Mouse (Mus musculus) neural tube, embryonic 14.5 days (tissue): ENCODE measurements at regions not wholly inside any gene's neighbourhood (a gene's known extent, or its start where the extent isn't known, plus 50 kb on each side); places are given as distances from the start of the nearest gene placed in this dataset.

Source experiments
- ATAC-seq: fragments of 200-750 bp; cut with Nextera tagmentation; 2 replicates; pipeline ENCODE4 v1.8.0; 2017; ENCODE audit warnings: low read depth, mild to moderate bottlenecking, moderate TSS enrichment, moderate library complexity
- H3K27ac ChIP-seq: fragments of 300-500 bp; sonication (generic); 2 replicates; pipeline ENCODE4 v1.5.1; 2014; ENCODE audit warnings: low read depth, mild to moderate bottlenecking, control low read depth, low read length, moderate library complexity, mixed read lengths
- H3K27me3 ChIP-seq: fragments of 300-500 bp; sonication (generic); 2 replicates; pipeline ENCODE4 v1.6.1; 2014; ENCODE audit warnings: low read length; ENCODE audit not compliant: control insufficient read depth, insufficient read depth
- H3K36me3 ChIP-seq: fragments of 300-500 bp; sonication (generic); 2 replicates; pipeline ENCODE4 v1.6.1; 2014; ENCODE audit warnings: low read length, mixed read lengths; ENCODE audit not compliant: control insufficient read depth, insufficient read depth
- H3K4me1 ChIP-seq: fragments of 300-500 bp; sonication (generic); 2 replicates; pipeline ENCODE4 v1.6.1; 2014; ENCODE audit warnings: low read length; ENCODE audit not compliant: control insufficient read depth, insufficient read depth
- H3K4me2 ChIP-seq: fragments of 300-500 bp; sonication (generic); 2 replicates; pipeline ENCODE4 v1.6.1; 2014; ENCODE audit warnings: mild to moderate bottlenecking, low read depth, low read length, control low read depth
- H3K4me3 ChIP-seq: fragments of 300-500 bp; sonication (generic); 2 replicates; pipeline ENCODE4 v1.5.1; 2014; ENCODE audit warnings: low read depth, low read length, control low read depth, mixed read lengths
- H3K9ac ChIP-seq: fragments of 300-500 bp; sonication (generic); replicated peaks from 2 replicates; pipeline ENCODE4 v1.6.1; 2014; ENCODE audit warnings: low read depth, mild to moderate bottlenecking, control low read depth, low read length, mixed read lengths
- H3K9me3 ChIP-seq: fragments of 300-500 bp; sonication (generic); 2 replicates; pipeline ENCODE4 v1.6.1; 2016; ENCODE audit warnings: low read length; ENCODE audit not compliant: control insufficient read depth
- WGBS: fragments of 180-500 bp; shearing (Covaris S2); extraction: QIAGEN DNeasy Blood & Tissue Kit; methylation state at CpG from one replicate; pipeline ENCODE4 v1.1.7; 2014; 5-methylcytosine and 5-hydroxymethylcytosine counted together

DNA sequence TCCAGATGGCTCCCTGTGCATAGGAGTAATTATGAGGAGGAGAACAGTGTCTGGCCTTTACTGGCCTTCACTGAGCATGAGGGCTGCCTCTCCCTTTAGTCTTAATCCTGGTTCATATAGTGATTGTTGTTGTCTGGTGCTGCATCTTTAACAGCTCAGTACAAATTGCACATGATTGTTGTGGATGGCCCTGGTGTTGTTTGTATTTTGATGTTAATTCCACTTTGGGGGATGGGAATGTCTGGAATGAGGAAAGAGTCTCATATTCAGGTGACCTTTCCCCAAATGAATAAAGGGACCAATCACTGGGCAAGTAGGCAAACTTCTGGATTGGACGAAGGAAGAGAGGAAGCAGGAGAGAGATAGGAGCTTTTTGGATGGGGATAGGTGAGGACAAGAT lies 246.0 kb upstream of the Pdcd1 start:
- Histone ChIP-seq H3K4me2 (no peak overlapping the region), H3K4me1 (no peaks in the 10 kb centered on the region), H3K4me3 (no peak overlapping the region), H3K9me3 (no peaks in the 10 kb centered on the region), H3K9ac (no peak overlapping the region), H3K27ac (no peak overlapping the region), H3K27me3 (no peaks in the 10 kb centered on the region), H3K36me3 (no peaks in the 10 kb centered on the region)
- no peak for ATAC-seq
- WGBS: 93% methylated on average over 1 of the region's 1 CpGs

GRCm38 (mm10) chr1:94272569-94272968 lies 220.2 kb upstream of the Pdcd1 start:
- no peak overlapping the region for H3K9ac ChIP-seq
- 68% methylated on average over 4 of the region's 4 CpGs for WGBS
- H3K36me3 ChIP-seq: no peaks in the 10 kb centered on the region
- no peak for ATAC-seq
- no peak overlapping the region for H3K4me3 ChIP-seq
- no peaks in the 10 kb centered on the region for H3K27me3 ChIP-seq
- H3K4me1 ChIP-seq: no peaks in the 10 kb centered on the region
- H3K9me3 ChIP-seq: no peaks in the 10 kb centered on the region
- no peak overlapping the region for H3K27ac ChIP-seq
- no peak overlapping the region for H3K4me2 ChIP-seq

- 76% methylated on average over 8 of the region's 8 CpGs for WGBS
- no peak for ATAC-seq
- Histone ChIP-seq H3K27me3 (no peaks in the 10 kb centered on the region), H3K4me3 (no peak overlapping the region), H3K27ac (no peak overlapping the region), H3K4me1 (no peaks in the 10 kb centered on the region), H3K4me2 (no peak overlapping the region), H3K9me3 (no peaks in the 10 kb centered on the region), H3K36me3 (no peaks in the 10 kb centered on the region), H3K9ac (no peak overlapping the region)
Measured at GRCm38 (mm10) chr1:94263313-94263712, 211.0 kb upstream of the Pdcd1 start.

- no peaks in the 10 kb centered on the region for H3K27me3 ChIP-seq
- H3K4me2 ChIP-seq: no peak overlapping the region
- no peak overlapping the region for H3K27ac ChIP-seq
- no peak for ATAC-seq
- no peak overlapping the region for H3K4me3 ChIP-seq
- WGBS: 74% methylated on average over 1 of the region's 1 CpGs
- H3K36me3 ChIP-seq: no peaks in the 10 kb centered on the region
- no peak overlapping the region for H3K9ac ChIP-seq
- no peaks in the 10 kb centered on the region for H3K4me1 ChIP-seq
- no peaks in the 10 kb centered on the region for H3K9me3 ChIP-seq
Measured at GRCm38 (mm10) chr1:94235426-94235825, 183.1 kb upstream of the Pdcd1 start.

DNA sequence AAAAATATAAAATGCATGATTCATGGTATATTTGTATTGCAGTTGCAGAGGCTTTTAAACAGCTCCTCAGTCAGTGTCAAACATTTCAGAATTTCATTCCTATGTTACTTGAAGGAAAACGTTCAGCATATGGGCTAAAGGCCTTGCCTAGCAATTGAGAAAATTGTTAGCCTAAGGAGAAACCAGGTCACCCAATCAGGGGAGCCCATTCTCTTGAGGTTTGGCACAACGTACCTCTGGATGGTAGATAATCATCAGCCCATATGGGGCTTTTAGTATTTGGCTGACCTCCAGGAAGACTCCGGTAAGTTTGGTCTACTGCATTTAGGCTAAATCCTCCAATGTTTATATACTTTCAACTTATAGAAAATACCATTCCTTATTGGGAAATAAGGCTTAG lies 168.7 kb upstream of the Pdcd1 start:
- H3K27me3 ChIP-seq: no peaks in the 10 kb centered on the region
- 55% methylated on average over 3 of the region's 3 CpGs for WGBS

DNA sequence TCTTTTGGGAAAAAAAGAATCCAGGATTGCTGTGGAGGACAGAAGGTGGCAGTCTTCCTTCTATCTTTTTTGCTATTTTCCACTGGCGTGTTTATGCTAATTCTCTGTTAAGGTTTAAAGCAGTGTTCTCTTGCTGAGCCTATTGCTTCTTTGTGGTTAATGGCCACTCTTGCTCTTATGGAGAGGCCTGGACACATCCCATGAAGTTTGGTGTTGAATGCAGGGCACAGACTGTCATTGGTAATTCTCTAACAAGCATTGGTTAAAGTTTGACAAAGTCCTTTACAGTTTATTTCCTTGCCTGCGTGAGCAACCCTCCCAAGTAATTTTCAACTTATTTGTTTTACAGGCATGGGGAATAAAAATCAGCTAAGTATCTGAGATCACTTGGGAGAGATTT lies 165.1 kb upstream of the Pdcd1 start:
- H3K36me3 ChIP-seq: no peaks in the 10 kb centered on the region
- no peak overlapping the region for H3K9ac ChIP-seq
- no peak overlapping the region for H3K27ac ChIP-seq
- 63% methylated on average over 2 of the region's 2 CpGs for WGBS
- H3K4me1 ChIP-seq: no peaks in the 10 kb centered on the region
- no peak overlapping the region for H3K4me3 ChIP-seq
- H3K27me3 ChIP-seq: no peaks in the 10 kb centered on the region
- no peak for ATAC-seq
- no peaks in the 10 kb centered on the region for H3K9me3 ChIP-seq
- H3K4me2 ChIP-seq: no peak overlapping the region

More for the DNA sequence above, 168.7 kb upstream of the Pdcd1 start:
- Histone ChIP-seq H3K9me3 (no peaks in the 10 kb centered on the region), H3K9ac (no peak overlapping the region), H3K36me3 (no peaks in the 10 kb centered on the region), H3K27ac (no peak overlapping the region), H3K4me1 (no peaks in the 10 kb centered on the region), H3K4me2 (no peak overlapping the region), H3K4me3 (no peak overlapping the region)
- ATAC-seq: no peak

DNA sequence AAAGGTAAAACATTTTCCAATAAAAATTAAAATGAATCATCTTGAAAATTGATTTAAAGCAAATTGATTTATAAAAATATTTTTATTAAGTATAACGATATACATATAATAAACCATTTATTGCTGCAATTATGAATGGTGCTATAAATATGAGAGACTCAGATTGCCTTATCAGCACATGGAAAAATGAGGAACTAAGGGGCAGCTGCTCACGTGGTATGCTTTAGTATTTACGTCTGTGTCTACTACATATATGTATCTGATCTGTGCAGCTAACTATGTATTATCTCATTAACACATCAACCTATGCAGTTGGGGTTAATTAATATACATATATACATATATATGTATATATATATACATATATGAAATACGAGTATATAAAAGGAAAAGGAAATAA lies 156.6 kb upstream of the Pdcd1 start:
- WGBS: 86% methylated on average over 4 of the region's 4 CpGs
- no peaks in the 10 kb centered on the region for H3K4me1 ChIP-seq
- no peaks in the 10 kb centered on the region for H3K9me3 ChIP-seq
- no peak overlapping the region for H3K9ac ChIP-seq
- no peak overlapping the region for H3K4me3 ChIP-seq
- ATAC-seq: no peak
- H3K27me3 ChIP-seq: no peaks in the 10 kb centered on the region
- H3K36me3 ChIP-seq: no peaks in the 10 kb centered on the region
- no peak overlapping the region for H3K27ac ChIP-seq
- H3K4me2 ChIP-seq: no peak overlapping the region

DNA sequence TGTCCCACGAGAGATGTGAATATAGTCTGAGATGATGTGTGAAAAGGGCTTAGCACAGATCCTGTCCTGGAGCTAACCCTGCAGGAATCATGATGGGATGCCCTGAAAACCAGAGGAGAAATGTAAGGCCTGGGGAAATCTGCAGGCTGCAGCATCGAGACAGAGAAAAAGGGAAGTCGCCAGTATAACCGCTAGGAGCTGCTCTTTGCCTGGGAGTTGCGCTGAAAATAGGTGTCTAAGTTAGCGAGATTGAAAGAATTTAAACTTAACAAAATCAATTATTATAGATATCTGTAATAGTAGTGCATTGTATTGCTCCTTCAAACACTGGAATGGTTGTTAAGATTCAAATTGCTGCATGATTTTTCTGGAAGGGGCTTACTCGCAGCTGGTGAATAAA lies 155.5 kb upstream of the Pdcd1 start:
- no peaks in the 10 kb centered on the region for H3K36me3 ChIP-seq
- WGBS: 86% methylated on average over 7 of the region's 7 CpGs
- H3K4me2 ChIP-seq: no peak overlapping the region
- no peaks in the 10 kb centered on the region for H3K27me3 ChIP-seq
- no peak overlapping the region for H3K9ac ChIP-seq
- no peak for ATAC-seq
- no peak overlapping the region for H3K27ac ChIP-seq
- no peaks in the 10 kb centered on the region for H3K4me1 ChIP-seq
- H3K9me3 ChIP-seq: no peaks in the 10 kb centered on the region
- no peak overlapping the region for H3K4me3 ChIP-seq

DNA sequence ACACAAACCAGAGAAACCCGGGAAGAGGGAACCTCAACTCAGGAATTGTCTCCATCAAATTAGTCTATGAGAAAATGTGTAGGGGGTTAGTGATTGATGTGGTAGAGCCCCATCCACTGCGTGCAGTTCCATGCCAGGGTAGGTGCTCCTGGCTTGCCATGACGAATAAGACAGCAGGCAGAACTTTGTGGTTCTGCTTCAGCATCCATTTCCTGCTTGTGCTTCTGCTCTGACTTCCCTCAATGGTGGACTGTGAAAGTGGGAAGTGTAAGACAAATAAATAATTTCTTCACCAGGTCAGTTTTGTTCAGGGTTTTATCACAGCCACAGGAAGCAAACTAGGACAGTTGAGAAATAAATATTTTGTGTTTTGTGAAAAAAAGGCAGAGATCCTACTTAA lies 150.9 kb upstream of the Pdcd1 start:
- Histone ChIP-seq H3K27ac (no peak overlapping the region), H3K9me3 (no peaks in the 10 kb centered on the region), H3K27me3 (no peaks in the 10 kb centered on the region), H3K9ac (no peak overlapping the region), H3K36me3 (no peaks in the 10 kb centered on the region), H3K4me1 (no peaks in the 10 kb centered on the region), H3K4me2 (no peak overlapping the region), H3K4me3 (no peak overlapping the region)
- 91% methylated on average over 3 of the region's 3 CpGs for WGBS
- ATAC-seq: no peak

DNA sequence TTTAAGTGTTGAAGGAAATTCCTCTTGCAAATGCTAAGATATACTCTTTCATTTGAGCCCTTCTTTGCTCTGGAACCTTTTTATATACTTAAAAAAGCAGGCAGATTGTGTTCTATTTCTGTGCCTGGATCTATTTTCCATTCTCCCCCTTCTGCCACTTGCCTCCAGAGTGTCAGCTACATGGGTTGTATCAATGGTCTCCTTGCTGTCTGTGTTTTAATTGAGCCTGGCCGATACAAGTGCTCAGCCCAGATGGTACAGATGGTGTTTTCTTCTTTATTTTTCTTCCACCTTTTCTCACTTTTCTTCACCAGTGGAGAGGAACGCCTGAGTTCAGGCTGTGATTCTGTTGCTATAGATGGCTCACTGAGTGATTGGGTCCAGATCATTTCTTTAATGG lies 131.5 kb upstream of the Pdcd1 start:
- Histone ChIP-seq H3K4me2 (no peak overlapping the region), H3K4me1 (no peaks in the 10 kb centered on the region), H3K9ac (no peak overlapping the region), H3K36me3 (no peaks in the 10 kb centered on the region), H3K27ac (no peak overlapping the region), H3K27me3 (no peaks in the 10 kb centered on the region), H3K9me3 (no peaks in the 10 kb centered on the region), H3K4me3 (no peak overlapping the region)
- 94% methylated on average over 2 of the region's 2 CpGs for WGBS
- no peak for ATAC-seq
